Mouse (Mus musculus): ENCODE data around the gene Ssh2.

Gene Ssh2

DNA sequence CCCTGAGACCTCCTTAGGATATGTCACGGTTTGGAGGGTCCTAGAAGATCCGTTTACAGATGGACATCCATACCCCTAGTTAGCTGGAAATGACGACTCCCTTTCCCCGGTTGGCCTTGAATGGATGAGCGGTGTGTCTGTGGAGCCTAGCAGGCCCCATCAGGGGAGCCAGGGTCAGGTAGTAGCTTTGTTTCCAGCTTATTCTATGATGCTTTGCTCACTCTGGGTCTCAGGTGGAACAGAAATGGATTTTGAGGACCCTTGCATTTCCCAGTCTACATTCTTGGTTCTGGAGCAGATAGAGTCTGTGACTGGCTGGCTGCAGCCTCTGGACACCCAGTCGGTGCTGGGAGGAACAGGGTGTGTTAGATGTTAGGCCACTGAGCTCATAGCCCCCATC is 278.7 kb downstream of the Ssh2 start:
- no peak for DNase-seq

DNA sequence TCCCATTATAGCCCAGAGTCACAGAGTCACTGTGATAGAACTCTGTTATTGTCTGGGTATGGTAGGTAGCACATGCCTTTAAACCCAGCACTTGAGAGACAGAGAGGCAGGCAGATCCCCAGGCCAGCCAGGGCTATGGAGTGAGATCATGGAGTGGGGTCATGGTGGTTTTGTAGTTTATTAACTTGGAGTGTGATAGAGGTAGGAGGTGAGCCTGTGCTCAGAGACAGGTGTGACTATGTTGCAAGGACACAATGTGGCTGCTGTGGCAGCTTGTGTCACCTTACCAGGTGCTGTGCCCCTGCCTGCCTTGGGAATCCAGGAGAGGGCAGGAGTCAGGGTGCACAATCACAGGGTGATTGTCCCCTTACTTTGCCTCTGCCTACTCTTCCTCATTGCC is 279.4 kb downstream of the Ssh2 start:
- no peak for DNase-seq

DNA sequence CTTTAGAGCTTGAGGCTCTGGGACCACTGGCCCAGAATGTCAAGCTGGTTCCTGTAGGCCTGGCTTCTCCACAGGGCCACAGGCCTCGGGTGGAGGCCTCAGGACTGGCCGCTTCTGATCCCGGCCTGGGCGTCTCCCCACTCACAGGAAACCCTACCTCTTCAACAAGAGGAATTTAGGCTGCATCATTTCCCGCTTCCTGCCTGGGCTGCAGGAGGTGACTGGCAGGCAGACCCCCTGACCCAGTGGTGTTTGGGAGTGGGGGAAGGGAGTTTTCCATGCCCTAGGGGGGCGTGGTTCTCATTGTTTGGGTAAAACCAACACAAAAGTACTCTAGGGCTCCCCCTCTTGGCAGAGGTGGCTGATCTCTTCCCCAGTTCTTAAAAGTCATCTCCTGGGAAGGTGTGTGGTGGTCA is 281.3 kb downstream of the Ssh2 start:
- peak in 1 of 2 experiments; percentile 63 for DNase-seq

DNA sequence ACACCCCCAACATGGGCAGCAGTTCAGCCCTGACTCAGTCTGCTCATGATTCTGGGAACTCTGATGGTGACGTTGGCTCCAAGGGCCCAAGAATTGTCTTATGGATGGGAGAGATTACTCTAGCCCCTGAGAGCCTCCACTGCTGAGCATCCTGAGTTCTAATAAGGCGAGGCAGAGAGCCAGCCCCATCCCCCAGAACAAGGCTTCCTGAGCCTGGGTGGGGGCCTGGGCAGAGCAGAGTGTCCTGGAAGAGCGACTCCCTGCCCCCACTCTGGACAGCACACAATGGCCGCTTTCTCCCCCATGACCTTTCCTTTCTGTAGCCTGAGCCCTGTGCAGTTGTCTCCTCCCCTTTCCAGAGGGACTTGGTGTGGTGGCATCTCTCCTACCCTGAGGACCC is 281.8 kb downstream of the Ssh2 start:
- DNase-seq: no peak

DNA sequence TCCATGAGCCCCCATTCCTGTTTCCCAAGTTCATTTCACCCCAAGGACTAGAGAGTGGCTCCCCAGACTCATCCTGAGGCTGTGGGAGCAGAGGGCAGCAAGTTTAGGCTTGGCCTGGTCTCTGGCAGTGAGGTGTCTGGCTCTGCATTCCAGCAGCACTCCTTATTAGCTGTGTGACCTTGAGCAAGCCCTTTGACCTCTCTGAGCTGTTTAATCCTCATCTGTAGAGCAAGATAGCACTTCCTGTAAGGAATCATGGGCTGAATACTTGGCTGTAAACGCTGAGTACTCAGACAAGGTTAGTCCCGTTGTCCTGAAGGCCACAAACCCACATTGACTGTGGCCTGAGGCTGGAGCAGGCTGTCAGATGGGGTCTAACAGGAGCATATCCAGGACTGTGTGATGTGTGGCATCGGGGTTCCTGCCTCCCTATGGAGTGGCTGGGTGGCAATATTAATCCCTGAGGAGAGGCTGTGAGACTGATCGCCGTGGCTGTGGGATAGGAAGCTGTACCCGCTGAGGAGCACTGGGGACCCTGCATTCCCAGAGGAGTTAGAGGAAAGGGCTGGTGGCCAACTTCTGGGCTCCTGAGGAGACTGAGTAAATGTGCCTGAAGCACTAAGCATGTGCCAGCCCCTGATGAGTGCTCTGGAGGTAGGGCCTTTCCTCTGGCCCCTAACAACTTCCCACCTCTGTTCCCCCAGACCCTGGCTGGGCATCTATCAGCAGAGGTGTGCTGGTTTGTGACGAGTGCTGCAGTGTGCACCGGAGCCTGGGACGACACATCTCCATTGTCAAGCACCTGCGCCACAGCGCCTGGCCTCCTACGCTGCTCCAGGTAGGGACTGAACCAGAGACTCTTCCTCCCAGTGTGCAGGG is 282.4 kb downstream of the Ssh2 start:
- DNase-seq: no peak

DNA sequence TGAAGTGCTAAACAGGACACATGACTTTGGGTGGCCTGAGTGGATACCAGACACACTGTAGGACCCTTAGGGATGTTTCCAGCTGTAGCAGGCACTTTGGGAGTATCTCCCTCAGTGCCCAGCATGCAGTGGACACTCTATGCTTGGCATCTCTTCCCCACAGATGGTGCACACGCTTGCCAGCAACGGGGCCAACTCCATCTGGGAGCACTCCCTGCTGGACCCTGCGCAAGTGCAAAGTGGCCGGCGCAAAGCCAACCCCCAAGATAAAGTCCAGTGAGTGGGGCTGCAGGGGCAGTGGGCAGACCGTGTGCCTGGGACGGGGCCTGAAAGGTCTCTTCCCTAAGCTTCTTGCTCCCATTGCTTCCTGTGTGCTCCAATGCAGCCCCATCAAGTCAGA is 283.3 kb downstream of the Ssh2 start:
- no peak for DNase-seq

DNA sequence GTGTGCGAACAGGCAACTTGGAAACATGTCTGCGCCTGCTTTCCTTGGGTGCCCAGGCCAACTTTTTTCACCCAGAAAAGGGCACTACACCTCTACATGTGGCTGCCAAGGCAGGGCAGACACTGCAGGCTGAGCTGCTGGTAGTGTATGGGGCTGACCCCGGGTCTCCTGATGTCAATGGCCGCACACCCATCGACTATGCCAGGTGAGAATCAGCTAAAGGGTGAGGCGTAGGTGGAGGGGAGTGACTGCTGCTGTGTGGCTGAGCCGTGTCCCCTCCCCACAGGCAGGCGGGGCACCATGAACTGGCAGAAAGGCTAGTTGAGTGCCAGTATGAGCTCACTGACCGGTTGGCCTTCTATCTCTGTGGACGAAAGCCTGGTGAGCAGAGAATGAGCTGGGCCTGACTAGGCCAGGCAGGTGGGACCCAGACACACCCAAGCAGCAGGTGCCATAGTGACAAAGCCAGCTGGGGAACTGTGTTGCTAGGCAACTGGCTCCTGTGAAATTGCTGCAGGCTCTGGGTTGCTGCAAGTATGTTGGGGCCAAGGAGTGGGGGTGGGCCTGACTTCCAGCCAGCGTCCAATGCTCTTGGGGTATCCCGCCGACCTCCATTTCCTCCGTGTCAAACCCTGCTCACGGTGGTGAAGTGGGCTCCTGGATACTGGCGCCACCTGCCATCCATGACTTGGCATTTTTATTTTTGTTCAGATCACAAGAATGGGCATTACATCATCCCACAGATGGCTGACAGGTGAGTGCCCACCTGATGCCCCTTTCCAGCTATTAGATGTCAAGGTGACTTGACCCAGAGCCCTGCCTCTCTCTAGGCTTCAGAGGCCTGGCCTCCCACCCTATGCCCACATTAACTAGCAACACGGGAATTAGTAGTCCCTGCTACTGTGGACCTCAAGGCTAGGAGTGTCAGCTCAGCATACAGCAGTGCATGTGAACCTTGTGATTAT is 284.6 kb downstream of the Ssh2 start:
- DNase-seq: no peak

DNA sequence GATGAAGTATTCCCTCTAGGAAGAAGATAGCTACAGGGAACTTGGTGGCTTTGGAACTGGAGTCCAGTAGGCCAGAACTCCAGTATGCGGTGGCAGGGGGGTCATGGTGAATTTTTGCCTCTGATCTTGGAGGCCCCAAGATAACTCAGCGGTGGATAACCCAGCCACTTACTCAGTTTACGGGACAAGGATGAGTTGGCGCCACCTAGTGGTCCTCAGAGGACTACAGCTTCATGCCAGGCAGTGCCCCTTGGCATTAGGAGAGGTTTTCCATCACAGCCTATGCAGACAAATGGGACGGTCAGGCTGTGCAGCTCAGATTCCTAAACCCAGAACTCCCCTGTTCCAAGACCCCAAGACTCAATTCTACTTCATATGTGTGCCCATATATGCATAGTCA is 285.3 kb downstream of the Ssh2 start:
- peak; percentile 47 to 73 for DNase-seq

DNA sequence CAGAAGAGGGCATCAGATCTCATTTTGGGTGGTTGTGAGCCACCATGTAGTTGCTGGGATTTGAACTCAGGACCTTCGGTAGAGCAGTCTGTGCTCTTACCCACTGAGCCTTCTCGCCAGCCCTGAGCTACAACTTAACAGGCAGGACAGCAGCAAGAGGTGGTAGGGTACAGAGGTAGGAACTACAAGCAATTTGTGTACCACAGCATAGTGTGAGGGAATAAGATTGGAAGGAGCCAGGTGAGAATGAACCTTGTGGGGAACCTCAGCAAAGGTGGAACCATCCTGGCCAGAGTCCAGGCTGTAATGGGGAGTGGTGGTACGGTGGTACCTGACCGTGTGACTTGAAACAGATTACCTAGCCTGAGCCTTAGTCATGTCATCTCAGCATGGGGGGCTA is 285.9 kb downstream of the Ssh2 start:
- no peak for DNase-seq

DNA sequence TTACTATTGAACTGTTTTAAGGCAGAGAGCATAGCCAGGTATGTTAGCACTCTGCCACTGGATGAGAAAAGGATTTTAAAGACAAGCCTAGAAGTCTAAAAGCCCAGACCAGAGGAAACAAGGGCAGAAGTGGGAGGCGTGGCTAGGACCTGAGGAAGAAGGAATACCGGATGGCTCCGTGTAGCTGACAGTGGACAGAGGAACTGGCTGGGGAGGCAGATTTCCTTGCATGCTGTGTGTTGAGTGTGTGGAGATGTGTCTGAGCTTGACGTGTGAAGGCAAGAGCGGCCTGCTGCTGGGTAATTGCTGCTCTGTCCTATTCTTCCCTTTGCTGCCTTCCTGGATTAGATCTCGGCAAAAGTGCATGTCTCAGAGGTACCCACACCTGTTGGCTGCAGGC is 286.4 kb downstream of the Ssh2 start:
- no peak for DNase-seq

DNA sequence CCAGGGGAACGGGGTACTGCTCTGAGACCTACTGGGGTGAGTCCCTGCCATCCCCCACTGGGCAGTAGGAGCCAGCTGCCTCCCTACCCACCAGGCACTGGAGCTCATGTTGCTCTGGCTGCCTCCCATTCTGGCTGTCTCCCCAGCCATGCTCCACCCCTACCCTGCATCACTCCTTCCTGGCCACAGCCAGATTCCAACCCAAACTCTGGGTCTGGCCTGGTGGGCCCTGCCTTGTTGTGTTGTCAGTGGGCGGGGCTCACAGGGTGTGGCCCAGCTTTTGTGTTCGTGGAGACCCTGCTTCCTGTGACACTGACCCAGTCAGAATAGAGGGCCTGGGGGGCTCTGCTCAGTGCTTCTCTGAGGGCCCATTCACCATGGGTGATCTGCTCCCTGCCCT is 287.4 kb downstream of the Ssh2 start:
- DNase-seq: no peak

DNA sequence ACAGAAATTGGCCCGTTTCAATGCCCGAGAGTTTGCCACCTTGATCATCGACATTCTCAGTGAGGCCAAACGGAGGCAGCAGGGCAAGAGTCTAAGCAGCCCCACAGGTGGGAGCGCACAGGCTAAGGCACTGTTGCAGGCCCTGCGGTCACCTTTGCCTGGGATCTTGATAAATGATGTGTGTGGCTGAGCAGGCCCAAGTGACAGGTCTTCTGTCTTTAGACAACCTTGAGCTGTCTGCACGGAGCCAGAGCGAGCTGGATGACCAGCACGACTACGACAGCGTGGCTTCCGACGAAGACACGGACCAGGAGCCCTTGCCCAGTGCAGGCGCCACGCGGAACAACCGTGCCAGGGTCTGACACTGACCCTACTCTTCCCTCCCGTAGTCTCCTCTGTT is 288.3 kb downstream of the Ssh2 start:
- no peak for DNase-seq

DNA sequence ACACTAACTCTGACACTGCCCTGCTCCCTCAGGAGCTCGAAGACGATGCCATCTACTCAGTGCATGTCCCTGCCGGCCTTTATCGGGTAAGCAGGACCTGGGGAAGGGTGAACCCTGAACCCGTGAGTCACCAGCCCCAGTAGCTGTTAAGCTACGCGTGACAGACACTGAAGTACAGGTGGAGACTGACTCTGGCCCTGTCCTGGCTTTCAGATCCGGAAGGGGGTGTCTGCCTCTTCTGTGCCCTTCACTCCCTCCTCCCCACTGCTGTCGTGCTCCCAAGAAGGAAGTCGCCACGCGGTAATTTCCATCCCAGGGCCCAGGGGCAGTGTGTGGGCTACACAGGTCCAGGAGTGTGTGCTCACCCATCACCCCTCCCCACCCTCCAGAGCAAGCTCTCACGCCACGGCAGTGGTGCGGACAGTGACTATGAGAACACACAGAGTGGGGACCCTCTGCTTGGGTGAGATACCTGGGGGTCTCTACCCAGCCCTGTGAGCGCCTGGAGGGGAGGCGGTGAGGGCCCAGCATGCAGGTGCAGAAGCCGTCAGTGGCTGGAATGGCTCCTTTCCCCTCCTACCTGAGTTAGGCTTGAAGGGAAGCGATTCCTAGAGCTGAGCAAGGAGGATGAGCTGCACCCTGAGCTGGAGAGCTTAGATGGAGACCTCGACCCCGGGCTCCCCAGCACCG is 289.3 kb downstream of the Ssh2 start:
- no peak for DNase-seq

DNA sequence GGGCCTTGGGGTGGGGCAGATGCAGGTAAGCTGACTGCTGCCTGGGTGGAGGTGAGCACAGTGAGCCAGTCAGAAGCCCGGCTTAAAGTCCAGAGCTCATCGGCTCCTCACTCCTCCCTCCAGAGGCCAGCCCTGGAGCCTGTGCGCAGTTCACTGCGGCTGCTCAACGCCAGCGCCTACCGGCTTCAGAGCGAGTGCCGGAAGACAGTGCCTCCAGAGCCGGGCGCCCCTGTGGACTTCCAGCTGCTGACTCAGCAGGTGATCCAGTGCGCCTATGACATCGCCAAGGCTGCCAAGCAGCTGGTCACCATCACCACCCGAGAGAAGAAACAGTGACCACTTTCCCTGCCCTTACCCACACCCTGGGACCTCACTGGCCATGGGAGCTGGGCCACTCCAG is 290.2 kb downstream of the Ssh2 start:
- no peak for DNase-seq

DNA sequence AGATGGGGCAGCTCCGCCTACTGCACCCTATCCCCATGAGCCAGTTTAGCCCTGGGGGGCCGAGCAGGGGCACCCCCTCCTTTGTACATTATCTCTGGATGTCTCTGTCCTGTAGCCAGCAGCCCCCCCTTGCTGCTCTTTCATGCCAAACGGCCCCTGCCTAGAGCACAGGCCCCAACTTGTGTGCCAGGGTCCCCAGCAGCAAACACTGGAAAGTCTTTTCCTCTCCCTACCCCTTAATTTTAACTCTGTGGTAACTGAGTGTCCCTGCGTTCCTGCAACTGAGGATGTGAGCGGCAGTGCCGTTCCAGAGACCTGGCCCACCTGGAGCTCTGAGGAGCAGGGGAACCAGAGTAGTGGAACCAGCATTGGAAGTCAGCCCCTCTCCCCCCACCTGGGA is 290.9 kb downstream of the Ssh2 start:
- no peak for DNase-seq

DNA sequence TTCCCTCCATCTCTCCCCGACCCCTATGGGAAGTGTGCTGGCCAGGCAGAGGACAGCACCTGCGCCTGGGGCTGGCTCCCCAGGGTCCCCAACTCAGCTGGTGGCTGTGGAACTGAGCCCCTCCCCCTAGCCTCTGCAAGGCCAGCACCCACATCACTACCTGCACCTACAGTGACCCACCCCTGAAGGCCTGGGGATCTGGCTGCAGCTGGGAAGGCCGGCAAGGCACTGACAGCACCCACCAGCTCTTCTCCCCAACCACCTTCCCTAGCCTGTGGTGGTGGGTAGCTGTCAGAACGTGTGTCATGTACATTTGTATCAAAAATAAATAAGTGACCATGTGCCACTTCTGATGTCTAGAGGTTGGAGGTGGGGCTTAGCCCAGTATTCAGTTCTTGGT is 291.3 kb downstream of the Ssh2 start:
- no peak for DNase-seq

DNA sequence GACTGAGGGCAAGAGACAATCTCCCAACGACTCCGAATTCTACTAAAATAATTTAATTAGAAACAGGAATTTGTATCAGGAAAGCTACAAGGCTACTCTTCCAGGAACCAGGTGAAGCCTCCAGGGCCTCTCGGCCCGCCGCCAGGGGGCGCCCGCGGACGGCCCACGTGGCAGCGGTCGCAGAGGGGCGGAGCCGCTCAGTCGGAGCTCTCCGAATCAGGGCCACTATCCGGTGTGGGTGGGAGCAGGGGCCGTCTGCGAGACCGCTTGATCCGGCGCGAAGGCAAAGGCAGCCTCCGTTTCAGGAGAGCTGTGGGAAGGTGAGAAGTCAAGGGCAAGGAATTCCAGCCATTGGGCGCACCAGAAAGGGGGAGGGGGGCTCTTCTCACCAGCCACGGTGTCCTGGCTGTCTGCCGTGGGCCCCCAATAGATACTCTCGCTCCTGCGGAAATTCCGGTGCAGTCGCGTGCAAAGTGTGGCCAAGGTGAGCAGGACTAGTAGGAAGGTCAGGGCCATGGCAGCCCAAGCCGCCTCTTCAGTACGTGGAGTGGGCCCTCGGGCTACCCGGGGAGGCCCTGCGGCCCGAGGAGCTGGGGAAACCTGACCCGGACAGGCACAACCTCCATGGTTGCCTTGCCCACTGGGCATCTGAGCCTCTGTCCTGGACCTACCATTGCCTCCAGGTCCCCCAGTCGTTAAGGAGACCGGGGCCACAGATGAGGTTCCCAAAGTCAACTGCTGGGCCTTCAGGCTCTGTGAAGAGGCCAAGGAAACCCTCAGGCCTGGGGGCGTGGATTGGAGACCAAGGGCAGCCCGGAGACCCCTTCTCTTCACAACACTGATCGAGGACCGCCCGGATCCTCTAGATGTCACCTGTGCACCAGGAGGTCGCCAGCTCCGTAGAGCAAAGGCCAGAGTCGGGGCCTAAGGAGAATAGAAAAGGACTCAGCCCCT is 292.3 kb downstream of the Ssh2 start:
- DNase-seq: peak; percentile 74 to 89

All from spleen, adult 18-20 months (tissue).